Mouse (Mus musculus) lung, embryonic 14.5 days (tissue): ENCODE data around the gene Gm6358. TPM values are rescaled to one million over a fixed set of nuclear protein-coding genes. Genes with fewer than 3 reads are reported as not detected.
"Not testable (repeated sequence)": the region's sequence is repeated elsewhere in the genome, so short reads cannot be mapped to it uniquely, and the experiment has no call there.

Source experiments
- ATAC-seq: fragments of 200-750 bp; cut with Nextera tagmentation; 2 replicates; pipeline ENCODE4 v1.8.0; 2017; ENCODE audit warnings: mild to moderate bottlenecking, moderate TSS enrichment, moderate library complexity; ENCODE audit not compliant: insufficient read depth
- DNase-seq: peaks from one replicate; pipeline ENCODE4 v3.0.0-alpha.2; 2015
- H3K27ac ChIP-seq: fragments of 300-500 bp; sonication (generic); 2 replicates; pipeline ENCODE4 v1.5.1; 2014; ENCODE audit warnings: low read depth, mild to moderate bottlenecking, moderate library complexity
- H3K27me3 ChIP-seq: fragments of 300-500 bp; sonication (generic); 2 replicates; pipeline ENCODE4 v1.6.1; 2014; ENCODE audit warnings: low read length, control low read depth; ENCODE audit not compliant: insufficient read depth
- H3K36me3 ChIP-seq: fragments of 300-500 bp; sonication (generic); 2 replicates; pipeline ENCODE4 v1.6.1; 2014; ENCODE audit warnings: control low read depth; ENCODE audit not compliant: insufficient read depth
- H3K4me1 ChIP-seq: fragments of 300-500 bp; sonication (generic); 2 replicates; pipeline ENCODE4 v1.6.1; 2014; ENCODE audit warnings: antibody characterized with exemption, control low read depth; ENCODE audit not compliant: insufficient read depth
- H3K4me2 ChIP-seq: fragments of 300-500 bp; sonication (generic); 2 replicates; pipeline ENCODE4 v1.6.1; 2014; ENCODE audit warnings: mild to moderate bottlenecking
- H3K4me3 ChIP-seq: fragments of 300-500 bp; sonication (generic); 2 replicates; pipeline ENCODE4 v1.5.1; 2014; ENCODE audit warnings: low read depth, low read length
- H3K9ac ChIP-seq: fragments of 300-500 bp; sonication (generic); 2 replicates; pipeline ENCODE4 v1.6.1; 2014
- H3K9me3 ChIP-seq: fragments of 300-500 bp; sonication (generic); 2 replicates; pipeline ENCODE4 v1.6.1; 2016; ENCODE audit warnings: low read depth, low read length, control low read depth
- CTCF ChIP-seq: IDR thresholded peaks from 2 replicates; pipeline ENCODE4 v1.5.1; 2016; ENCODE audit warnings: antibody characterized with exemption, low read depth
- WGBS: fragments of 180-500 bp; shearing (Covaris S2); extraction: QIAGEN DNeasy Blood & Tissue Kit; methylation state at CpG from one replicate; pipeline ENCODE4 v1.1.7; 2014; 5-methylcytosine and 5-hydroxymethylcytosine counted together
- polyA plus RNA-seq: library from polyadenylated mRNA; unstranded; fragments of >200 nt; fragmentation: Nextera tagmentation; extraction: Ambion mirVana; gene quantifications from 2 replicates; pipeline ENCODE4 v1.2.1, GENCODE M21; 2014

Gene Gm6358
- not detected in 2 replicates for polyA plus RNA-seq

DNA sequence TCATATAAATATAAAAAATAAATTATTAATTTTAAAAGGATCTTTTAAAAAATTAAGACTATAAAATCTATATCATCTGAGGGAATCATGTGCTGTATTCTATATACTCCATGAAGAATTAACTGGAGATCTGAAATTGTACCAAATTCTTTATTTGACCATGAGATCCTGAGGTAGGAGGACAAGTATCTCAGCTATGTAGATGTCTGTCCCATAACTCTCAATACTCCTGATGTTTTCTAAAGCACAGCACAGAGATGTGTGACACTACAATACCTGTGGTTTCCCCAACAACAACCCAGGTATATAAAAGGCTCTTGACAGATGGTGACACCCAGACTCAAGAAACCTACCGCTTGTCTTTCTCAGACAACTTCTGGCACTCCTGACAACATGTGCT, at the start of gene Gm6358:
Gm6358 (plus strand) TSS at position 301 of the 400 bp plus-strand sequence.
- Histone ChIP-seq H3K4me2 (no peak within 1 kb of the TSS), H3K4me1 (no peaks in the 10 kb centered on the region), H3K36me3 (no peaks in the 10 kb centered on the region), H3K4me3 (no peak within 1 kb of the TSS), H3K9ac (no peak within 1 kb of the TSS), H3K27ac (no peak within 1 kb of the TSS), H3K27me3 (no peaks in the 10 kb centered on the region), H3K9me3 (no peaks in the 10 kb centered on the region)
- ATAC-seq (no peak), DNase-seq (no peak)
- 92% methylated on average over 1 of the region's 1 CpGs for WGBS
- no peak for TF ChIP-seq CTCF

DNA sequence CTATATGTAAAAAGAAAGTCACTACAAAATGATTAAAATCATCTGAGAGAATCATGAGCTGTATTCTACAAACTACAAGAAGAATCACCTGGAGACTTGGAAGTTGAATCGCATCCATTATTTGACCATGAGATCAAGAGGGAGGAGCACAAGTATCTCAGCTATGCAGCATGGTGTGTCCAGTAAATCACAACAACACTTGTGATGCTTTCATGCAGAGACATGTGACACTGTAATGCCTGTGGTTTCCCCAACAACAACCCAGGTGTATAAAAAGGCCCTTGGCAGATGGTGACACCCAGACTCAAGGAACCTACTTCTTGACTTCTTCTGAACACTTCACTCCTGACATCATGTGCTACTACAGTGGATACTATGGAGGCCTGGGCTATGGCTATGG, 10.1 kb downstream of the Gm6358 start, which contains the start of gene Gm10061:
Gm10061 (plus strand) TSS at position 301 of the 400 bp plus-strand sequence.
- Histone ChIP-seq H3K9ac (no peak within 1 kb of the TSS), H3K4me1 (no peaks in the 10 kb centered on the region), H3K4me2 (no peak within 1 kb of the TSS), H3K4me3 (no peak within 1 kb of the TSS), H3K36me3 (no peaks in the 10 kb centered on the region), H3K9me3 (no peaks in the 10 kb centered on the region), H3K27me3 (no peaks in the 10 kb centered on the region), H3K27ac (no peak within 1 kb of the TSS)
- no peak for TF ChIP-seq CTCF
- ATAC-seq (no peak), DNase-seq (no peak)
- 90% methylated on average over 1 of the region's 1 CpGs for WGBS

DNA sequence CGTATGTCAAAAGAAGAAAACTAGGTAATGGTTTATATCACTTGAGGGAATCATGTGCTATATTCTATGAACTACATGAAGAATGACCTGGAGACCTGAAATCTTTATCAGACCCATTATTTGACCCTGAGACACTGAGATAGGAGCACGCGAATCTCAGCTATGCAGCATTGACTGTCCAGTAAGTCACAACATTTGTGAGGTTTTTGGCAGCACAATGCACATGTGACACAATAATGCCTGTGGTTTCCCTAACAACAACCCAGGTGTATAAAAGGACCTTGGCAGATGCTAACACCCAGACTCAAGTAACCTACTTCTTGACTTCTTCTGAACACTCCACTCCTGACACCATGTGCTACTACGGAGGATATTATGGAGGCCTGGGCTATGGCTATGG, 17.0 kb downstream of the Gm6358 start, which contains the start of gene Gm9789:
Gm9789 (plus strand) TSS at position 301 of the 400 bp plus-strand sequence.
- no peaks in the 10 kb centered on the region for H3K9me3 ChIP-seq
- WGBS, result 83% methylated on average over 4 of the region's 4 CpGs

DNA sequence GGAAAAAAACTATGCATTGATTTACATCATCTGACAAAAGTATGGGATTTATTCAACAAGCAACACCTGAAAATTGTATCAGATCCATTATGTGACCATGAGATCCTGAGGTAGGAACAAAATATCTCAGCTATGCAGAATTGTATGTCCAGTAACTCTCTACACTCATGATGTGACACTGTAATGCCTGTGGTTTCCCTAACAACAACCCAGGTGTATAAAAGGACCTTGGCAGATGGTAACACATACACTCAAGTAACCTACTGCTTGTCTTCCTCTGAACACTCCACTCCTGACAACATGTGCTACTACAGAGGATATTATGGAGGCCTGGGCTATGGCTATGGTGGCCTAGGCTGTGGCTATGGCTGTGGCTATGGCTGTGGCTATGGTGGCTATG, 28.5 kb downstream of the Gm6358 start, which contains the start of gene Gm7735:
Gm7735 (plus strand) TSS at position 301 of the 400 bp plus-strand sequence.
- H3K4me1 ChIP-seq, H3K4me2 ChIP-seq, ATAC-seq, H3K9ac ChIP-seq, H3K36me3 ChIP-seq, H3K4me3 ChIP-seq, H3K27ac ChIP-seq, H3K9me3 ChIP-seq, DNase-seq, H3K27me3 ChIP-seq: not testable (repeated sequence)

More for the DNA sequence above, 17.0 kb downstream of the Gm6358 start, which contains the start of gene Gm9789:
- H3K4me1 ChIP-seq, result no peaks in the 10 kb centered on the region
- H3K36me3 ChIP-seq, result no peaks in the 10 kb centered on the region
- H3K27ac ChIP-seq, result no peak within 1 kb of the TSS
- ATAC-seq (no peak), DNase-seq (no peak)
- H3K4me3 ChIP-seq, result no peak within 1 kb of the TSS
- H3K27me3 ChIP-seq, result no peaks in the 10 kb centered on the region
- TF ChIP-seq CTCF, result no peak
- H3K4me2 ChIP-seq, result no peak within 1 kb of the TSS
- no peak within 1 kb of the TSS for H3K9ac ChIP-seq

DNA sequence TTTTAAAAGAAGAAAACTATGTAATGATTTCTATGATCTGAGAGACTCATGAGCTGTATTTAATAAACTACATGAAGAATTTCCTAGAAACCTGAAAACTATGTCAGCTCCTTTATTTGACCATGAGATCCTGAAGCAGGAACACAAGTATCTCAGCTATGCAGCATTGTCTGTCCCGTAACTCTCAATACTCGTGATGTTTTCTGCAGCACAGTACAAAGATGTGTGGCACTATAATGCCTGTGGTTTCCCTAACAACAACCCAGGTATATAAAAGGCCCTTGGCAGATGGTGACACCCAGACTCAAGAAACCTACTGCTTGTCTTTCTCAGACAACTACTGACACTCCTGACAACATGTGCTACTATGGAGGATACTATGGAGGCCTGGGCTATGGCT, 33.8 kb downstream of the Gm6358 start, which contains the start of gene 1110057P08Rik:
1110057P08Rik (plus strand) TSS at position 301 of the 400 bp plus-strand sequence.
- H3K9me3 ChIP-seq, result no peaks in the 10 kb centered on the region
- H3K27ac ChIP-seq, result no peak within 1 kb of the TSS
- no peak for DNase-seq
- whole genome bisulfite sequencing, result 71% methylated on average over 2 of the region's 2 CpGs
- H3K36me3 ChIP-seq, result no peaks in the 10 kb centered on the region
- no peak within 1 kb of the TSS for H3K4me2 ChIP-seq
- H3K9ac ChIP-seq, result no peak within 1 kb of the TSS
- H3K4me1 ChIP-seq, result no peaks in the 10 kb centered on the region
- H3K27me3 ChIP-seq, result no peaks in the 10 kb centered on the region
- no peak within 1 kb of the TSS for H3K4me3 ChIP-seq
- no peak for TF ChIP-seq CTCF
- no peak for ATAC-seq

DNA sequence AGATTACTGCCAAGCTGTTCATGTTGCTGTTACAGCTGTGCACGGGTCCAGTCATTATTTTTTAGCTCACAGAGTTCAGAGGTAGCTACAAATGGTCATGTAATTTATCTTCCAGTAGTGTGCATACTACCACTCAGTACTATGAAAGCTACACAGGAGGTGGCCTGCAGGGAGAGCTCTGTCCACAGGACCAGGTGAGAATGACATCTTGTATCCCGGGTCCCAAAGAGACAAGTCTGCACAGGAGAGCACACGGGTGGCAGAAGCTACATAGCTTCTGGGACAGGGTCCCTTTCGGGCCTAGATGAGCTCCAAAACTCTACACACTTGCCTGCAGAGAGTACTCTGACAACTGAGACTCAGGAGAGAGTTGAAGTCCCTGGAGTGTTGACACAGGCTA, 48.0 kb downstream of the Gm6358 start:
- no peak overlapping the region for H3K4me3 ChIP-seq
- no peaks in the 10 kb centered on the region for H3K36me3 ChIP-seq
- 81% methylated on average over 4 of the region's 4 CpGs for WGBS
- H3K9ac ChIP-seq, result no peak overlapping the region
- H3K27me3 ChIP-seq, result no peaks in the 10 kb centered on the region
- DNase-seq (no peak), ATAC-seq (no peak)
- no peak overlapping the region for H3K4me2 ChIP-seq
- no peaks in the 10 kb centered on the region for H3K4me1 ChIP-seq
- H3K27ac ChIP-seq, result no peak overlapping the region
- H3K9me3 ChIP-seq, result no peaks in the 10 kb centered on the region
- TF ChIP-seq CTCF, result no peak

Other genes with a start within 250 kb of the Gm6358 start
- gene Krtap19-5, start 244.4 kb upstream of the Gm6358 start, polyA plus RNA-seq, result not detected in 2 replicates
- gene Krtap19-9b, start 208.6 kb upstream of the Gm6358 start, polyA plus RNA-seq, result not detected in 2 replicates
- gene Krtap16-3, start 178.0 kb upstream of the Gm6358 start, polyA plus RNA-seq, result not detected in 2 replicates
- gene Krtap22-2, start 130.1 kb upstream of the Gm6358 start, polyA plus RNA-seq, result not detected in 2 replicates
- gene Gm10229, start 125.6 kb upstream of the Gm6358 start, polyA plus RNA-seq, result not detected in 2 replicates
- not detected in 2 replicates for gene Krtap6-1, start 109.2 kb upstream of the Gm6358 start, polyA plus RNA-seq
- not detected in 2 replicates for gene Gm10228, start 99.4 kb upstream of the Gm6358 start, polyA plus RNA-seq
- not detected in 2 replicates for gene Krtap6-5, start 93.0 kb upstream of the Gm6358 start, polyA plus RNA-seq
- not detected in 2 replicates for gene 1110025L11Rik, start 76.8 kb upstream of the Gm6358 start, polyA plus RNA-seq
- not detected in 2 replicates for gene Krtap6-3, start 56.8 kb upstream of the Gm6358 start, polyA plus RNA-seq
- not detected in 2 replicates for gene Gm10061, start 10.2 kb downstream of the Gm6358 start, polyA plus RNA-seq
- not detected in 2 replicates for gene Gm9789, start 17.1 kb downstream of the Gm6358 start, polyA plus RNA-seq
- gene Gm7735, start 28.6 kb downstream of the Gm6358 start, polyA plus RNA-seq, result not detected in 2 replicates
- gene 1110057P08Rik, start 33.9 kb downstream of the Gm6358 start, polyA plus RNA-seq, result not detected in 2 replicates
- gene Krtap20-2, start 65.0 kb downstream of the Gm6358 start, polyA plus RNA-seq, result not detected in 2 replicates